Mouse (Mus musculus): ENCODE data around the gene Rufy2.

Rufy2 gene

GRCm38 (mm10) chr10:63019304-63019703 lies 39.3 kb downstream of the Rufy2 start:
- no peak for DNase-seq

- no peak for DNase-seq
Measured at GRCm38 (mm10) chr10:63021702-63022101, 41.7 kb downstream of the Rufy2 start.

GRCm38 (mm10) chr10:63022541-63023120 lies 42.6 kb downstream of the Rufy2 start:
- peak in 1 of 2 experiments; percentile 32 for DNase-seq

GRCm38 (mm10) chr10:63023121-63023748 lies 43.2 kb downstream of the Rufy2 start:
- peak; percentile 71 to 75 for DNase-seq

- peak; percentile 99 to 100 for DNase-seq
Measured at GRCm38 (mm10) chr10:63023749-63024579, 43.9 kb downstream of the Rufy2 start, which contains the start of the genes Hnrnph3 and Pbld2. Gene Hnrnph3, minus strand, starts transcription at chr10:63024217. Gene Pbld2, plus strand, starts transcription at chr10:63024315.

GRCm38 (mm10) chr10:63024580-63024910 lies 44.5 kb downstream of the Rufy2 start:
- peak in 1 of 2 experiments; percentile 60 for DNase-seq

GRCm38 (mm10) chr10:63025016-63025415 lies 45.0 kb downstream of the Rufy2 start:
- DNase-seq = peak; percentile 38 to 52

- DNase-seq = peak in 1 of 2 experiments; percentile 11
Measured at GRCm38 (mm10) chr10:63025491-63026011, 45.5 kb downstream of the Rufy2 start.

- no peak for DNase-seq
Measured at GRCm38 (mm10) chr10:63026156-63026794, 46.3 kb downstream of the Rufy2 start.

GRCm38 (mm10) chr10:63026795-63027160 lies 46.8 kb downstream of the Rufy2 start:
- DNase-seq = no peak

GRCm38 (mm10) chr10:63027376-63028161 lies 47.5 kb downstream of the Rufy2 start:
- DNase-seq = no peak

GRCm38 (mm10) chr10:63028396-63028795 lies 48.4 kb downstream of the Rufy2 start:
- no peak for DNase-seq

GRCm38 (mm10) chr10:63032267-63032666 lies 52.2 kb downstream of the Rufy2 start:
- no peak for DNase-seq

- no peak for DNase-seq
Measured at GRCm38 (mm10) chr10:63032956-63033355, 52.9 kb downstream of the Rufy2 start.

GRCm38 (mm10) chr10:63038571-63039320 lies 58.7 kb downstream of the Rufy2 start:
- DNase-seq = no peak

GRCm38 (mm10) chr10:63039867-63040628 lies 60.0 kb downstream of the Rufy2 start:
- no peak for DNase-seq

- no peak for DNase-seq
Measured at GRCm38 (mm10) chr10:63043154-63043553, 63.1 kb downstream of the Rufy2 start.

- peak; percentile 18 to 24 for DNase-seq
Measured at GRCm38 (mm10) chr10:63047751-63048150, 67.7 kb downstream of the Rufy2 start.

GRCm38 (mm10) chr10:63049106-63049505 lies 69.1 kb downstream of the Rufy2 start:
- no peak for DNase-seq

GRCm38 (mm10) chr10:63051267-63051666 lies 71.2 kb downstream of the Rufy2 start:
- DNase-seq = no peak

GRCm38 (mm10) chr10:63052011-63052410 lies 72.0 kb downstream of the Rufy2 start:
- no peak for DNase-seq
